Mouse (Mus musculus) C2C12 (cell line): ENCODE results near the gene Smpd3. TPM values are rescaled to one million over a fixed set of nuclear protein-coding genes. Genes with fewer than 3 reads are reported as not detected.

Experiments
- H3K27me3 ChIP-seq: one replicate; pipeline ENCODE4 v1.6.1; 2011; ENCODE audit not compliant: control insufficient read depth, insufficient read depth, insufficient read length
- H3K36me3 ChIP-seq: one replicate; pipeline ENCODE4 v1.6.1; 2011; ENCODE audit not compliant: control insufficient read depth, insufficient read depth
- H3K4me3 ChIP-seq: one replicate; pipeline ENCODE4 v1.5.1; 2011; ENCODE audit warnings: mild to moderate bottlenecking, control low read depth; ENCODE audit not compliant: poor library complexity, insufficient read depth, severe bottlenecking
- H3K79me2 ChIP-seq: one replicate; pipeline ENCODE4 v1.6.1; 2011; ENCODE audit not compliant: control insufficient read depth, insufficient read depth
- H3K79me3 ChIP-seq: one replicate; pipeline ENCODE4 v1.6.1; 2011; ENCODE audit warnings: low read depth, control low read depth
- H3ac ChIP-seq: one replicate; pipeline ENCODE3; 2011; ENCODE audit warnings: low read depth; ENCODE audit not compliant: control insufficient read depth, insufficient read length
- CEBPB ChIP-seq: IDR thresholded peaks from one replicate; pipeline ENCODE4 v1.6.1; 2011; ENCODE audit warnings: low read depth, mild to moderate bottlenecking, control low read depth, moderate library complexity
- CTCF ChIP-seq: IDR thresholded peaks from one replicate; pipeline ENCODE4 v1.5.1; 2011; ENCODE audit not compliant: control insufficient read depth, insufficient read depth, insufficient read length
- FOSL1 ChIP-seq: IDR thresholded peaks from one replicate; pipeline ENCODE4 v1.8.0; 2011; ENCODE audit warnings: mild to moderate bottlenecking, low read length; ENCODE audit not compliant: poor library complexity, insufficient read depth, severe bottlenecking
- MAX ChIP-seq: IDR thresholded peaks from one replicate; pipeline ENCODE4 v1.6.1; 2011; ENCODE audit warnings: mild to moderate bottlenecking, control low read depth
- MYOD1 ChIP-seq: IDR thresholded peaks from one replicate; pipeline ENCODE4 v1.6.1; 2011; ENCODE audit warnings: low read depth; ENCODE audit not compliant: control insufficient read depth, insufficient read length
- MYOG ChIP-seq: IDR thresholded peaks from one replicate; pipeline ENCODE4 v1.6.1; 2011; ENCODE audit not compliant: control insufficient read depth, insufficient read length; ENCODE audit errors: extremely low read depth
- USF1 ChIP-seq: IDR thresholded peaks from one replicate; pipeline ENCODE4 v1.6.1; 2011; ENCODE audit warnings: low read depth, mild to moderate bottlenecking, control low read depth, moderate library complexity
- polyA plus RNA-seq: library from polyadenylated mRNA; unstranded; fragments of >200 nt; fragmentation: generic; extraction: Trizol; gene quantifications from one replicate; pipeline ENCODE4 v1.2.1, GENCODE M21; 2012; ENCODE audit warnings: missing spikeins

The Smpd3 gene
- polyA plus RNA-seq, 1 experiment: 0.05 TPM

DNA sequence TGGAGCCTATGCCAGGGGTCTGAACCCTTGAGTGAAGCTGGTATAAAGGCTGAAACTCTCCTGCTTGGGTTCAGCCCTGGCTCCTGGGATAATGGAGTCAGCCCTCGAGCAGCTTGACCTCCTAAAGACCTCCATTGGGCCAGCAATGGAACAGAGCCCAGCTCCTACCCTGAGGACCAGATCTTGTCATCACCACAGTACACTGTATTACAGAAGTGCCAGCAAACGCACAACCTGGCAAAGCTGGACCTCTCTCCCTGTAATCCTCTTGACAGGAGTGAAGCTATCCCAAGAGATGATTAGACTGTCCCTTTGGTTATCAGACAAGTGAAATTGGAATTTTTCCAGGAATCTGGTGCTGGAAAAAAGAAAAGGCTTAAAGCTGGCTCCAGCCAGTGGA is 13.3 kb upstream of the Smpd3 start:
- TF ChIP-seq USF1: no peak
- TF ChIP-seq MYOG: no peak
- TF ChIP-seq CTCF: no peak
- TF ChIP-seq CEBPB: no peak
- TF ChIP-seq MAX: no peak
- Histone ChIP-seq H3K79me2 (no peaks in the 10 kb centered on the region), H3K36me3 (no peaks in the 10 kb centered on the region), H3K27me3 (peaks cover 24% of the 10 kb centered on the region), H3K4me3 (no peak overlapping the region), H3ac (no peak overlapping the region), H3K79me3 (no peaks in the 10 kb centered on the region)

DNA sequence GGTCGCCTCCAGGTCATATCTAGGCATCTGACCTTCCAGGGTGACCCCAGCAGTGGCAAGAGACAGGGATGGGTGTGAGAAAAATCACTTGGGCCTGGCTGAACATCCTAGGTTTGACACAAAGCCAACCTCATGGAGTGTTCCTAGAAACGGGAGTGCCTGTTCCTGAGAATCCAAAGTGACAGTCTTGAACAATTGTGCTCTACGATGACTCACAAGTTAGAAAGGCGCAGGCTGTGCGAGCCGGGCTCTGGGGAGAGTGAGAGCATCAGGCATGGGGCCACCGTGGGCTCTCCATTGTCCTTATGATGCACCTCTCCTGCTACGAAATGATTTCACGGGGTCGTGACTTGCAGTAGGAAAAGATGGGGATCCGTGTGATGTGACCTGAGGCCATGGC is 11.6 kb upstream of the Smpd3 start:
- Histone ChIP-seq H3ac (no peak overlapping the region), H3K79me2 (no peaks in the 10 kb centered on the region), H3K79me3 (no peaks in the 10 kb centered on the region), H3K27me3 (peaks cover 36% of the 10 kb centered on the region), H3K4me3 (no peak overlapping the region), H3K36me3 (no peaks in the 10 kb centered on the region)
- no peak for TF ChIP-seq MAX
- TF ChIP-seq FOSL1: no peak
- TF ChIP-seq USF1: no peak
- no peak for TF ChIP-seq MYOG
- no peak for TF ChIP-seq CTCF
- no peak for TF ChIP-seq MYOD1
- TF ChIP-seq CEBPB: no peak

DNA sequence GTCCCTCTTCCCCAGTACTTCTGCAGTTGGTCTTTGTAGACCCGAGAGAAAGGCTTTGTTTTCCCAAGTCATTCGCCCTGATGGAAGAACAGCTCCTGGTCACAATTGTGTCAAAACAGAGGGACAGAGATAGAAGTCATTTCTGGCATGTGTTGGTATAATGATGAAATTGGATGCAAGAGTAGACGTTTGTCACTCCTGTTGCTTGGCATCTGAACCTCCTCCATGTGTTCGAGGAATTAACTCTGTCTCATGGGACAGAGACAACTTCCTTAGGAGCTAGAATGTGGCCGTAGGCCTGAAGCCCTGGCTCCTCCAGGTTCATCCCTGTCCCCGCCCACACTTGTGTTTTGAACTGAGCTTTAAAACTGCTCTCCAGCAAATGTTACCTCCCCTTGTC is 8.3 kb upstream of the Smpd3 start:
- H3K27me3 ChIP-seq: peaks cover 36% of the 10 kb centered on the region
- no peak overlapping the region for H3ac ChIP-seq
- H3K36me3 ChIP-seq: no peaks in the 10 kb centered on the region
- H3K79me2 ChIP-seq: no peaks in the 10 kb centered on the region
- TF ChIP-seq FOSL1 (no peak), MAX (no peak), CEBPB (no peak), USF1 (no peak), MYOG (no peak), MYOD1 (no peak), CTCF (no peak)
- H3K4me3 ChIP-seq: no peak overlapping the region
- H3K79me3 ChIP-seq: no peaks in the 10 kb centered on the region

DNA sequence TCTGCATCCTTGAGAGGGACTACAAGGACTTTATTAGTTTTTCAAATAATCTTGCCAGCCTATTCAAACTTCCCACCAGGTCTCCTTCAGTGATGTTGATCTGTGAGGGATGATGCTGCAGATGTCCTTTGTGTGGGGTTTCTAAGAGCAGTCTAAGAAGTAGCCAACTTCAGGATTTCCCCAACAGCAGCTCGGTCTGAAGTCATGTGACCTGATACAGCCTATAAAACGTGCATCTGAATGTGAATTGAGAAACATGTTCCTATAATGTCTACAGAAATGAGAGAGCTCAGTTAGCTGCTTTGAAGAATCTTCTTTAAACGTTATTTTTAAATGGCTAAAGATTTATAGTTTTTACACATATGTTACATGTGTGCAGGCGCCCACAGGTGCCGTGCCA is 5.7 kb upstream of the Smpd3 start:
- TF ChIP-seq CTCF (no peak), FOSL1 (no peak), CEBPB (no peak), MYOG (no peak), MYOD1 (no peak), MAX (no peak), USF1 (no peak)
- no peak overlapping the region for H3ac ChIP-seq
- H3K79me2 ChIP-seq: no peaks in the 10 kb centered on the region
- H3K79me3 ChIP-seq: no peaks in the 10 kb centered on the region
- H3K4me3 ChIP-seq: no peak overlapping the region
- H3K36me3 ChIP-seq: no peaks in the 10 kb centered on the region
- peaks cover 27% of the 10 kb centered on the region for H3K27me3 ChIP-seq

DNA sequence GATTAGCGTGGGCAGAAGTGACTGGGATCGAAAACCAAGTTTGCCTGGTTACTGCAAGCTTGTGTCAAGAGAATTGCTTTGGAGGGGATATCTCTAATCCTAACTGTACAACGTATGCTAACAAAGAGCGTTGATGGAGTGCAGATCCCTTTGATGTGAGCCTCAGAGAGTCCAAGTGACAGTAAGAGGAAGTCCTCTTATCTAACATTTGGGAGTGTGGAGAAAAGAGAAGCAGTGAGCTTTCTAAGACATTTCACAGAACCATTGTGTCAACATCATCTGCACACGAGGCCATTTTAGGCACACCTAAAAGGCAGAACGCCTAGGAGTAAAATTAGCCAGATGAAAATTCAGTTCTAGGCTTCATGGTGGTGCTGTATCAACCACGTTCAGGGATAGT is 5.0 kb upstream of the Smpd3 start:
- no peaks in the 10 kb centered on the region for H3K36me3 ChIP-seq
- no peak overlapping the region for H3ac ChIP-seq
- no peaks in the 10 kb centered on the region for H3K79me3 ChIP-seq
- H3K4me3 ChIP-seq: no peak overlapping the region
- no peaks in the 10 kb centered on the region for H3K79me2 ChIP-seq
- no peak for TF ChIP-seq CTCF
- no peak for TF ChIP-seq CEBPB
- no peak for TF ChIP-seq USF1
- no peak for TF ChIP-seq MYOD1
- TF ChIP-seq FOSL1: no peak
- TF ChIP-seq MYOG: no peak
- TF ChIP-seq MAX: no peak
- peaks cover 22% of the 10 kb centered on the region for H3K27me3 ChIP-seq

DNA sequence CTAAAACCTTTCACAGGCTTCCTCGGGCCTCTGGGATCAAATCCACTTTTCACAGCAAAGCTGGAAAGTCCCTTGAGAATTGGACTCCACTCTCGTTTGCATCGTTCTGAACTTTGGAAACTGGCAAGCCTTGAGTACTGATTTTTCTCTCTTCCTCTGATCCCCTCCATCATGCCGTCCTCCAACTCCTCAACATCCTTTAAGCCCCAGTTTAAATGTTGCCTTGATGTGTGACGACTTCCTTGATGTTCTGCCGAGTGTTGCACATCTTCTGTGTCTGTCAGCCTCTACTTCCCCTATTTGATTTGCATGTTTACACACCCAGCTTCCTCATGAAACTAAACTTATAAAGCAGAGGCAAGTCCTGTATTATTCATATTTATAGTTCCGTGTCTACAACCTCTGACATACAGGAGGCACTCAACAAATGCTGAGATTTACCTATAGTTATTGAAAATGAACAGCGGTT is 987 bp upstream of the Smpd3 start:
- peaks cover 14% of the 10 kb centered on the region for H3K27me3 ChIP-seq

More for the DNA sequence above, 987 bp upstream of the Smpd3 start:
- Histone ChIP-seq H3K4me3 (no peak overlapping the region), H3K79me3 (no peaks in the 10 kb centered on the region), H3ac (no peak overlapping the region), H3K79me2 (no peaks in the 10 kb centered on the region), H3K36me3 (no peaks in the 10 kb centered on the region)
- no peak for TF ChIP-seq CEBPB
